Mouse (Mus musculus) megakaryocyte, embryonic 14.5 days (primary cell): ENCODE measurements around the gene Gstm6. TPM values are rescaled to one million over a fixed set of nuclear protein-coding genes. Genes with fewer than 3 reads are reported as not detected.
"Not testable (repeated sequence)": the region's sequence is repeated elsewhere in the genome, so short reads cannot be mapped to it uniquely, and the experiment has no call there.

Experiments
- H3K27me3 ChIP-seq: replicated peaks from 2 replicates; pipeline ENCODE3; 2012; ENCODE audit warnings: inconsistent platforms
- H3K36me3 ChIP-seq: replicated peaks from 2 replicates; pipeline ENCODE3; 2012; ENCODE audit warnings: low read length, inconsistent platforms, mixed read lengths
- H3K4me1 ChIP-seq: 2 replicates; pipeline ENCODE4 v1.6.1; 2012; ENCODE audit warnings: inconsistent platforms
- H3K4me3 ChIP-seq: replicated peaks from 2 replicates; pipeline ENCODE3; 2012; ENCODE audit warnings: moderate library complexity, mild to moderate bottlenecking, inconsistent platforms
- H3K9me3 ChIP-seq: 2 replicates; pipeline ENCODE4 v1.6.1; 2012; ENCODE audit warnings: inconsistent platforms
- FLI1 ChIP-seq: IDR thresholded peaks from 2 replicates; pipeline ENCODE4 v1.6.1; 2012; ENCODE audit warnings: low read length, inconsistent platforms, mixed read lengths
- GATA1 ChIP-seq: IDR thresholded peaks from 3 replicates; pipeline ENCODE4 v1.6.1; 2012; ENCODE audit warnings: mixed read lengths, low read length, inconsistent platforms, borderline replicate concordance
- polyA plus RNA-seq: library from polyadenylated mRNA; stranded (reverse); fragments of >175 nt; gene quantifications from 2 replicates; pipeline ENCODE4 v1.2.3, GENCODE M21; 2012; ENCODE audit warnings: low replicate concordance; ENCODE audit not compliant: insufficient read depth

The Gstm6 gene
- polyA plus RNA-seq, 1 experiment = not detected

GRCm38 (mm10) chr3:107895720-107896569 is 47.6 kb downstream of the Gstm6 start, which contains the start of gene Gstm5:
Gene Gstm5 (plus strand): TSS chr3:107895821.
- Histone ChIP-seq H3K4me1 (peaks cover 10% of the 10 kb centered on the region), H3K36me3 (no peaks in the 10 kb centered on the region), H3K9me3 (no peaks in the 10 kb centered on the region), H3K27me3 (peaks cover 69% of the 10 kb centered on the region), H3K4me3 (peak within 1 kb of the TSS; percentile 89)
- no peak for TF ChIP-seq FLI1

GRCm38 (mm10) chr3:107895194-107895719 is 48.3 kb downstream of the Gstm6 start:
- TF ChIP-seq GATA1 = no peak
- no peak for TF ChIP-seq FLI1
- H3K9me3 ChIP-seq = no peaks in the 10 kb centered on the region
- H3K27me3 ChIP-seq = peaks cover 75% of the 10 kb centered on the region
- H3K4me3 ChIP-seq = peak overlapping the region; percentile 89
- H3K4me1 ChIP-seq = peaks cover 10% of the 10 kb centered on the region
- H3K36me3 ChIP-seq = no peaks in the 10 kb centered on the region

- not testable (repeated sequence) for H3K9me3 ChIP-seq, H3K4me3 ChIP-seq, H3K36me3 ChIP-seq
- Histone ChIP-seq H3K4me1 (peaks cover 12% of the 10 kb centered on the region), H3K27me3 (peaks cover 60% of the 10 kb centered on the region)
Measured at GRCm38 (mm10) chr3:107889236-107889635, 54.3 kb downstream of the Gstm6 start.

Other genes with a start within 250 kb of the Gstm6 start
- gene Ahcyl1, start 247.2 kb downstream of the Gstm6 start, polyA plus RNA-seq = 2.1 and 3.6 TPM in 2 replicates
- gene Csf1, start 183.3 kb downstream of the Gstm6 start, polyA plus RNA-seq = 1.5 and 4.0 TPM in 2 replicates
- not detected in 2 replicates for gene Eps8l3, start 66.5 kb downstream of the Gstm6 start, polyA plus RNA-seq
- not detected in 2 replicates for gene Gstm5, start 47.9 kb downstream of the Gstm6 start, polyA plus RNA-seq
- not detected in 2 replicates for gene Gstm7, start 11.9 kb downstream of the Gstm6 start, polyA plus RNA-seq
- not detected in 2 replicates for gene Gstm3, start 25.5 kb upstream of the Gstm6 start, polyA plus RNA-seq
- gene Gstm2, start 42.7 kb upstream of the Gstm6 start, polyA plus RNA-seq = 0.83 TPM in 1 of 2 replicates, not detected in the other
- 55.5 and 118 TPM in 2 replicates for gene Gstm1, start 74.2 kb upstream of the Gstm6 start, polyA plus RNA-seq
- 1.4 TPM in 1 of 2 replicates, not detected in the other for gene Gstm4, start 101.1 kb upstream of the Gstm6 start, polyA plus RNA-seq
- 101 and 286 TPM in 2 replicates for gene Ampd2, start 142.9 kb upstream of the Gstm6 start, polyA plus RNA-seq
- not detected in 2 replicates for gene Gnat2, start 149.0 kb upstream of the Gstm6 start, polyA plus RNA-seq
- 4.0 TPM in 1 of 2 replicates, not detected in the other for gene Gnai3, start 202.4 kb upstream of the Gstm6 start, polyA plus RNA-seq
- gene Gpr61, start 211.1 kb upstream of the Gstm6 start, polyA plus RNA-seq = not detected in 2 replicates
- not detected in 2 replicates for gene Amigo1, start 242.6 kb upstream of the Gstm6 start, polyA plus RNA-seq